Mouse (Mus musculus): ENCODE data around the gene Tnfrsf1b.

- TF ChIP-seq GATA1 (IDR thresholded peaks at IDR 0.05; ENCODE audit: borderline replicate concordance, low read length) (no peak), FLI1 (IDR thresholded peaks at IDR 0.05; ENCODE audit: low read length) (no peak)
Measured at GRCm38 (mm10) chr4:145193406-145193805, 53.3 kb downstream of the Tnfrsf1b start.
